Mouse (Mus musculus) brain, embryonic 14.5 days (tissue): Measurements from ENCODE around the gene Ccr1.

Experiments
- CTCF ChIP-seq: fragments of 200-500 bp; IDR thresholded peaks from 2 replicates; pipeline ENCODE4 v1.5.1; 2012; ENCODE audit warnings: inconsistent platforms, mild to moderate bottlenecking, moderate library complexity, borderline replicate concordance; ENCODE audit not compliant: insufficient read depth, insufficient read length; ENCODE audit errors: extremely low read depth
- POLR2A ChIP-seq: fragments of 200-500 bp; IDR thresholded peaks from 2 replicates; pipeline ENCODE4 v1.6.1; 2012; ENCODE audit warnings: mild to moderate bottlenecking, inconsistent platforms, borderline replicate concordance; ENCODE audit not compliant: poor library complexity, insufficient read depth, insufficient read length, severe bottlenecking; ENCODE audit errors: extremely low read depth

DNA sequence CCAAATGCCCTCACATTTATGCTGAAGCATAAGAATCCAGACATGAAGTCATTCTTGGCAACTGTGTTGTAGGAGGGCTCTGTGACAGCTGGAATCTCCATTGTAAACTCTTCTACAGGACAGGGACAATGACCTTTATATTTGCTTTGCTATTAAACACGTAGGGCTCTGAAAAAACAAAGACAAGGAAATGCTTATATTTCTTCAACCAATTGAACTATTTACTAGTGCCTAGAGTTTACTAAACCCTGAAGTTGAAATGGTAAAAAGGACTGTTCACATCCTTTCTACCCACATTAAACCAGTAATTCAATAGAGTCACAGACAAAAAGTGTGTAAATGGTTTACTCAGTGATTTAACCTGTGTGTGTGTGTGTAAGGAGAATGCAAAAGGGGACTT, 9.8 kb upstream of the Ccr1 start, which contains the start of gene Ccr1l1:
- TF ChIP-seq CTCF = no peak
- no peak for TF ChIP-seq POLR2A
